8 mouse cellular contexts compared by ENCODE assay signal in genomic region chr17:32321390-32321734, GRCm38 (mm10). TPM values are rescaled to one million over a fixed set of nuclear protein-coding genes. Genes with fewer than 3 reads are reported as not detected.
DNase-seq lines count a peak whose midpoint lies in the region; ATAC-seq and TF ChIP-seq lines count a peak whose summit lies in the region.

No protein-coding gene starts in this region.

- under 1% methylated on average over 23 of the region's 23 CpGs for WGBS in heart, embryonic 13.5 days
- 0% methylated on average over 22 of the region's 23 CpGs for WGBS in hindbrain, embryonic 11.5 days
- WGBS in midbrain, embryonic 11.5 days: 1% methylated on average over 23 of the region's 23 CpGs

- H3K4me2 ChIP-seq in heart, embryonic 13.5 days: peak overlapping the region; percentile 90
- H3K4me2 ChIP-seq in hindbrain, embryonic 11.5 days (replicated peaks; ENCODE audit: low read depth, low read length): peak overlapping the region; percentile 83
- peak overlapping the region; percentile 88 for H3K4me2 ChIP-seq in midbrain, embryonic 11.5 days

- TF ChIP-seq CTCF in MEL (IDR thresholded peaks at IDR 0.05 in 2 of 3, conservative IDR thresholded peaks at IDR 0.05 in 1 of 3; ENCODE audit: control insufficient read depth in 1 of 3, insufficient read depth in 1 of 3, low read depth in 2 of 3, low read length in 3 of 3, poor library complexity in 1 of 3, severe bottlenecking in 1 of 3): no peak; a peak in 1 of 6 replicates

- peaks cover 38% of the 10 kb centered on the region for H3K4me1 ChIP-seq in heart, embryonic 13.5 days
- H3K4me1 ChIP-seq in MEL (ENCODE audit: control insufficient read depth in 1 of 2, insufficient read depth in 2 of 2, low read length in 2 of 2): peaks cover 2 to 10% of the 10 kb centered on the region in 2 experiments; a peak in 2 of 4 replicates
- H3K4me1 ChIP-seq in hindbrain, embryonic 11.5 days (replicated peaks; ENCODE audit: control insufficient read depth, insufficient read depth, low read length): peaks cover 6% of the 10 kb centered on the region; the same call in 1 of the 2 replicates
- H3K4me1 ChIP-seq in midbrain, embryonic 11.5 days (ENCODE audit: control insufficient read depth, insufficient read depth, low read length): peaks cover 18% of the 10 kb centered on the region

- H3K9me3 ChIP-seq in heart, embryonic 13.5 days: no peaks in the 10 kb centered on the region
- H3K9me3 ChIP-seq in MEL (replicated peaks; ENCODE audit: insufficient read depth, low read length): no peaks in the 10 kb centered on the region
- H3K9me3 ChIP-seq in hindbrain, embryonic 11.5 days (ENCODE audit: control insufficient read depth, low read length): no peaks in the 10 kb centered on the region
- no peaks in the 10 kb centered on the region for H3K9me3 ChIP-seq in midbrain, embryonic 11.5 days (ENCODE audit: control insufficient read depth, low read length)

- H3K27me3 ChIP-seq in heart, embryonic 13.5 days (replicated peaks): no peaks in the 10 kb centered on the region
- H3K27me3 ChIP-seq in MEL (ENCODE audit: control insufficient read depth in 1 of 2, insufficient read depth in 2 of 2, low read length in 2 of 2): no peaks in the 10 kb centered on the region
- H3K27me3 ChIP-seq in hindbrain, embryonic 11.5 days (ENCODE audit: control insufficient read depth, insufficient read depth, low read length): no peaks in the 10 kb centered on the region
- no peaks in the 10 kb centered on the region for H3K27me3 ChIP-seq in midbrain, embryonic 11.5 days (ENCODE audit: control insufficient read depth, insufficient read depth, low read length)

- peak overlapping the region; percentile 98 for H3K27ac ChIP-seq in heart, embryonic 13.5 days (replicated peaks)
- peak overlapping the region; percentile 70 for H3K27ac ChIP-seq in MEL (ENCODE audit: control insufficient read depth, low read depth, low read length)
- H3K27ac ChIP-seq in hindbrain, embryonic 11.5 days (ENCODE audit: low read depth, low read length): peak overlapping the region; percentile 91
- H3K27ac ChIP-seq in midbrain, embryonic 11.5 days (ENCODE audit: low read depth, low read length): peak overlapping the region; percentile 87

- H3K36me3 ChIP-seq in heart, embryonic 13.5 days: peaks cover 54% of the 10 kb centered on the region
- H3K36me3 ChIP-seq in MEL (ENCODE audit: control insufficient read depth in 1 of 2, insufficient read depth in 2 of 2, low read length in 2 of 2): peaks cover 9 to 14% of the 10 kb centered on the region in 2 experiments
- peaks cover 7% of the 10 kb centered on the region; the same call in 1 of the 2 replicates for H3K36me3 ChIP-seq in hindbrain, embryonic 11.5 days (ENCODE audit: control insufficient read depth, insufficient read depth, low read length)
- H3K36me3 ChIP-seq in midbrain, embryonic 11.5 days (ENCODE audit: control insufficient read depth, insufficient read depth, low read length): peaks cover 10% of the 10 kb centered on the region

- ATAC-seq in heart, embryonic 13.5 days (ENCODE audit: extremely low read depth, insufficient number of reproducible peaks, low FRiP score, low TSS enrichment): peak; percentile 65; the same call in 1 of the 2 replicates
- peak; percentile 80 for ATAC-seq in hindbrain, embryonic 11.5 days (ENCODE audit: low FRiP score)
- peak; percentile 79 for ATAC-seq in midbrain, embryonic 11.5 days (ENCODE audit: low FRiP score)

- peak; percentile 18 to 46; a peak in 2 of 4 replicates for TF ChIP-seq POLR2A in MEL (IDR thresholded peaks at IDR 0.05; ENCODE audit: control insufficient read depth in 1 of 2, insufficient read depth in 1 of 2, low read depth in 1 of 2, low read length in 2 of 2, poor library complexity in 1 of 2)

- TF ChIP-seq RAD21 in MEL (IDR thresholded peaks at IDR 0.05; ENCODE audit: low read depth, low read length): no peak

- H3K79me2 ChIP-seq in MEL (ENCODE audit: control insufficient read depth, insufficient read depth, low read length, poor library complexity): peaks cover 46% of the 10 kb centered on the region

- H3K9ac ChIP-seq in heart, embryonic 13.5 days: peak overlapping the region; percentile 87
- H3K9ac ChIP-seq in MEL (ENCODE audit: control insufficient read depth, low read depth, low read length, poor library complexity, severe bottlenecking): peak overlapping the region; percentile 78
- H3K9ac ChIP-seq in hindbrain, embryonic 11.5 days (ENCODE audit: low read depth, low read length): peak overlapping the region; percentile 90
- H3K9ac ChIP-seq in midbrain, embryonic 11.5 days (ENCODE audit: low read length): peak overlapping the region; percentile 90

- intact Hi-C loops in heart, postnatal 14 days (cut with DNase I): loop anchor here (2.0 kb wide), 1 partner anchor 37 kb away; the partner anchor contains the start of gene Brd4

- no peak for TF ChIP-seq EP300 in MEL (IDR thresholded peaks at IDR 0.05; ENCODE audit: low read depth in 1 of 2, low read length in 2 of 2)

- DNase-seq in heart, postnatal 14 days: no peak
- DNase-seq in MEL (ENCODE audit: low read depth, low spot score): no peak
- DNase-seq in hindbrain, embryonic 11.5 days (ENCODE audit: low spot score): no peak
- DNase-seq in midbrain, embryonic 11.5 days (ENCODE audit: low spot score, missing footprints): no peak
- DNase-seq in adrenal gland, postnatal 25 days: no peak
- DNase-seq in left cerebral cortex, adult 9 months (ENCODE audit: low spot score in 2 of 2): no peak
- no peak for DNase-seq in kidney, postnatal 25 days

- peak overlapping the region; percentile 95 for H3K4me3 ChIP-seq in heart, embryonic 13.5 days
- H3K4me3 ChIP-seq in MEL (ENCODE audit: control insufficient read depth in 1 of 2, insufficient read depth in 1 of 2, low read depth in 2 of 2, low read length in 2 of 2): peak overlapping the region; percentile 65 to 67
- H3K4me3 ChIP-seq in hindbrain, embryonic 11.5 days (ENCODE audit: low read depth, low read length): peak overlapping the region; percentile 87
- H3K4me3 ChIP-seq in midbrain, embryonic 11.5 days (ENCODE audit: low read depth, low read length): peak overlapping the region; percentile 87

TF ChIP-seq in MEL, 35 proteins besides CTCF, POLR2A, EP300 and RAD21:
- TF ChIP-seq ZMIZ1 (IDR thresholded peaks at IDR 0.05; ENCODE audit: low read depth, low read length) (peak; percentile 94; the same call in 1 of the 2 replicates), USF1 (IDR thresholded peaks at IDR 0.05; ENCODE audit: low read depth, low read length) (0 out of 2 replicates have a peak, but pooled peaks have one; percentile 7), NRF1 (IDR thresholded peaks at IDR 0.05; ENCODE audit: insufficient read depth, low read depth, low read length, poor library complexity, severe bottlenecking) (no peak), NELFE (IDR thresholded peaks at IDR 0.05; ENCODE audit: low read depth, low read length) (peak; percentile 88)

RNA-seq across cellular contexts. Expression of gene Akap8, which starts 0.3 kb away (rescaled TPM):
- 65.8 and 67.8 TPM in 2 replicates for polyA plus RNA-seq in heart, embryonic 13.5 days (2015; fragmentation: Nextera tagmentation; extraction: Ambion mirVana)
- total RNA-seq in heart, postnatal 14 days (2021): 10 to 100 TPM; 50.0 to 62.5 TPM
- total RNA-seq in MEL (2012; rRNA removed): 80.3 and 101 TPM in 2 replicates
- polyA plus RNA-seq in MEL (2012; ENCODE audit: insufficient read depth in 1 of 2, insufficient read length in 2 of 2, low read depth in 1 of 2, low replicate concordance in 2 of 2, missing spikeins in 1 of 2): 100 to 1,000 TPM in 1 of 2 experiments, 10 to 100 TPM in 1; 77.9 to 127 TPM
- 54.4 and 66.2 TPM in 2 replicates for polyA plus RNA-seq in hindbrain, embryonic 11.5 days (2014; fragmentation: Nextera tagmentation; extraction: Ambion mirVana)
- polyA plus RNA-seq in midbrain, embryonic 11.5 days (2014; fragmentation: Nextera tagmentation; extraction: Ambion mirVana): 53.0 and 55.4 TPM in 2 replicates
- total RNA-seq in adrenal gland, postnatal 25 days (2021): 85.2 and 89.0 TPM in 2 replicates

RNA-seq across cellular contexts. Expression of gene Akap8l, which starts 29.0 kb away (rescaled TPM):
- polyA plus RNA-seq in heart, embryonic 13.5 days (2015; fragmentation: Nextera tagmentation; extraction: Ambion mirVana): 83.9 and 84.3 TPM in 2 replicates
- 10 to 100 TPM; 49.2 to 57.1 TPM for total RNA-seq in heart, postnatal 14 days (2021)
- 34.1 and 40.0 TPM in 2 replicates for total RNA-seq in MEL (2012; rRNA removed)
- 10 to 100 TPM in 1 of 2 experiments, not detected in 1; 63.8 TPM for polyA plus RNA-seq in MEL (2012; ENCODE audit: insufficient read depth in 1 of 2, insufficient read length in 2 of 2, low read depth in 1 of 2, low replicate concordance in 2 of 2, missing spikeins in 1 of 2)
- polyA plus RNA-seq in hindbrain, embryonic 11.5 days (2014; fragmentation: Nextera tagmentation; extraction: Ambion mirVana): 69.3 and 80.1 TPM in 2 replicates
- 67.1 and 67.4 TPM in 2 replicates for polyA plus RNA-seq in midbrain, embryonic 11.5 days (2014; fragmentation: Nextera tagmentation; extraction: Ambion mirVana)
- 163 and 192 TPM in 2 replicates for total RNA-seq in adrenal gland, postnatal 25 days (2021)

RNA-seq across cellular contexts. Expression of gene Brd4, which starts 36.8 kb away (rescaled TPM):
- 58.8 and 64.2 TPM in 2 replicates for polyA plus RNA-seq in heart, embryonic 13.5 days (2015; fragmentation: Nextera tagmentation; extraction: Ambion mirVana)
- total RNA-seq in heart, postnatal 14 days (2021): 10 to 100 TPM; 64.0 to 67.4 TPM
- total RNA-seq in MEL (2012; rRNA removed): 12.3 and 18.3 TPM in 2 replicates
- polyA plus RNA-seq in MEL (2012; ENCODE audit: insufficient read depth in 1 of 2, insufficient read length in 2 of 2, low read depth in 1 of 2, low replicate concordance in 2 of 2, missing spikeins in 1 of 2): 10 to 100 TPM in 1 of 2 experiments, not detected in 1; 91.4 TPM
- polyA plus RNA-seq in hindbrain, embryonic 11.5 days (2014; fragmentation: Nextera tagmentation; extraction: Ambion mirVana): 87.0 and 98.5 TPM in 2 replicates
- 82.8 and 97.9 TPM in 2 replicates for polyA plus RNA-seq in midbrain, embryonic 11.5 days (2014; fragmentation: Nextera tagmentation; extraction: Ambion mirVana)
- 122 and 143 TPM in 2 replicates for total RNA-seq in adrenal gland, postnatal 25 days (2021)
